Mouse (Mus musculus) heart, postnatal 36 days (tissue): ENCODE measurements around the gene Fam184a. TPM values are rescaled to one million over a fixed set of nuclear protein-coding genes. Genes with fewer than 3 reads are reported as not detected.

Experiments used
- DNase-seq, 2 experiments: peaks; one replicate each; pipeline ENCODE4 v3.0.0; 2021 to 2022
- intact Hi-C: fragments of 180-260 bp; cut with DNase I; formaldehyde crosslinking; loops from one replicate; pipeline ENCODE4 v1.15.1; 2025
- total RNA-seq, 2 experiments: library from RNA; stranded (reverse); gene quantifications; 2 replicates each; pipeline ENCODE4 v1.2.3; 2021

The Fam184a gene
- total RNA-seq, 2 experiments from 2014 or later: 1.7 to 2.1 TPM

- intact Hi-C loops: no loop called here
Observed at GRCm38 (mm10) chr10:53612172-53612571, 138.8 kb downstream of the Fam184a start.

DNA sequence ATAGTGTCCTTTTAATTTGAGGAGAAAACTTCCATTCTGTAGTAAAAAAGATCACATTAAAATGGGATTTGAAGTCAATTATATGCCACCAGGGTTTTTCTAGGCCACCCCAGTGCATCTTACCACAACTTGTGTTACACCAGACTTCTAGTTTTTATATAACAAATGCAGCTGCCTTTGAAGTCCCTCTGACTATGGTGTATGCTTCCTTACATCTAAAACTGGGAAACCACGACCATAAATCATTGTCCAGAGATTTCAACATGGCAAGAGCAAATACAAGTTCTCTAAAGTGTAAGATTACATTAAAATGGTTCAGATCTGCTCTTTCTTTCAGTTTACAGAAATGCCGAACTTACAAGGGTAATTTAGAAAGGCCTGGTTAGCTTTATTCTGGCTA lies 142.6 kb downstream of the Fam184a start:
- intact Hi-C loops: no loop called here
- DNase-seq: no peak

More at GRCm38 (mm10) chr10:53612172-53612571, 138.8 kb downstream of the Fam184a start:
- no peak for DNase-seq

DNA sequence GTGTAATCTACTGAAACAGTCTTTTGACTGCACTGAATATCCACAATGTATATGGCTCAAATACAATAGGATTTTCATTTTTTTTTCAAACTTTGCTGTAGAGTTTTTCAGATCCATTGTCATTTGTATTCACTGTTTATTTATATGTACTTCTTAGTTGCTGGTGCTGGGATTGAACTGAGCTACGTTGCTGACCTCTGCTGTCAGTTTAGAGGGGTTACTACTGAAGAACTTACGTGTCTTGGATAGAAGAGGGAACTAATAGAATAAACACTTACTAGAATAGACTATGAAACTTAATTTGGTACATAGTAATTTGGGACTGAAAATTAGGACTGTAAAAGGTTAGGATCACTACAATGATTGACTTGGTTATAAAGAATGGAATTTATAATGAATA lies 145.6 kb downstream of the Fam184a start:
- no peak for DNase-seq
- intact Hi-C loops: no loop called here

- intact Hi-C loops: no loop called here
- no peak for DNase-seq
Observed at GRCm38 (mm10) chr10:53598821-53599220, 152.1 kb downstream of the Fam184a start.

GRCm38 (mm10) chr10:53597121-53597881 lies 153.6 kb downstream of the Fam184a start:
- peak; percentile 52 to 59 for DNase-seq
- intact Hi-C loops: loop anchor here (1.0 kb wide), 1 partner anchor 32 kb away; no protein-coding TSS in a partner anchor

DNA sequence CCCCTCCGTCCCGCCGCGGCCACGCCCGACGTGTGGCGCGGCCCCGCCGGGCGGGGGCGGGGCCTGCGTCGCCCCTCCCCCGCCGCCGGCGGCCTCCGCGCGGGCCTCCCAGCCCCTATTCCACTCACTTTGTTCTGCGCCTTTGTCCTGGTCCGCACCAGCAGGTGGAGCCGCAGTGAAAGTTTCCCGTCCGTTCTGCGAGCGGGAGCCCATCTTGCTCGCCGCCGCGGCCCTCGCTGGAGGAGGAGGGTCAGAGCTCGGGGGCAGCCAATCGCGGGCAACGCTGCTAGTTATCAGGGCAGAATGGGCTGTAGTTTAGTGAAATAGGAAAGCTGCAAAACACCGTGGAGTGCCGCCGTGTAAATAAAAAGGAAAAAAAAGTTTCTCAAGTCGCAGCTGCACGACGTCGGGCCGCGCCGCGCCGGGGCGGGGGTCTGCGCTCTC lies 154.2 kb downstream of the Fam184a start, which contains the start of gene Asf1a:
Gene Asf1a (plus strand): TSS at position 81 of the 444 bp plus-strand sequence.
- intact Hi-C loops: loop anchor here (1.0 kb wide), 1 partner anchor 33 kb away; no protein-coding TSS in a partner anchor
- DNase-seq: peak; percentile 94 to 95

GRCm38 (mm10) chr10:53595744-53596676 lies 154.9 kb downstream of the Fam184a start:
- DNase-seq: no peak
- intact Hi-C loops: no loop called here

DNA sequence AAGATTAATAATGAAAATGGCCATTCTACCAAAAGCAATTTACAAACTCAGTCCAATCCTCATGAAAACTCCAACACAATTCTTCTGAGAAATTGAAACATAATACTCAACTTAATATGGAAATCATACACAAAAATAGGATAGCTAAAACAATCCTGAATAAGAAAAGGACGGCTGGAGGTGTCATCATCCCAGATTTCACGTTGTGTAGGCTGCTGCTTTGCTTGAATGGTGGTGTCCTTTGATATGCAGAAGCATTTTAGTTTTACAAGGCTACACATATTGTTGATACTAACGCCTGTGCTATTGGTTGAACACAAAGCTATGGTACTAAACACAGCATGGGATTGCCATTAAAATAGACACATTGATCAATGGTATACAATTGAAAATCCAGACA lies 165.1 kb downstream of the Fam184a start:
- intact Hi-C loops: no loop called here
- DNase-seq: no peak

Other genes starting within 250 kb of the Fam184a start
- 10 to 100 TPM; 28.3 to 33.1 TPM for gene Asf1a, start 154.4 kb downstream of the Fam184a start, total RNA-seq
- 1 to 10 TPM; 3.7 TPM for gene Mcm9, start 120.7 kb downstream of the Fam184a start, total RNA-seq